Mouse (Mus musculus) Patski (cell line): ENCODE data around the gene 1700023F06Rik. TPM values are rescaled to one million over a fixed set of nuclear protein-coding genes. Genes with fewer than 3 reads are reported as not detected.

Source experiments
- ATAC-seq: fragments of 100-300 bp; one replicate; pipeline ENCODE4 v1.8.0; 2021
- CTCF ChIA-PET: fragments of 350-600 bp; sonication (Branson Sonifier 250); formaldehyde crosslinking; loops from one replicate; lab custom pipeline; 2022; ENCODE audit warnings: inconsistent platforms; lab: Charles Lee
- POLR2A ChIA-PET: fragments of 350-600 bp; sonication (Branson Sonifier 250); formaldehyde crosslinking; loops from one replicate; lab custom pipeline; 2022; ENCODE audit warnings: antibody characterized with exemption, inconsistent platforms; lab: Charles Lee
- DNase-seq: peaks from one replicate; pipeline ENCODE4 v3.0.0-alpha.2; 2011; ENCODE audit warnings: low read depth, low spot score
- H3K27me3 ChIP-seq: fragments of 371-371 bp; one replicate; pipeline ENCODE4 v1.5.1; 2021
- CTCF ChIP-seq: fragments of 100-300 bp; IDR thresholded peaks from one replicate; pipeline ENCODE4 v1.5.1; 2021
- in situ Hi-C: fragments of 300-500 bp; cut with MboI; formaldehyde crosslinking; loops from 3 replicates; pipeline ENCODE4 v1.11.1; 2018; ENCODE audit warnings: low pct_unique_long_range_greater_than_20kb, mixed read lengths
- polyA plus RNA-seq: library from polyadenylated mRNA; unstranded; gene quantifications from one replicate; pipeline ENCODE4 v1.2.3, GENCODE M21; 2021

1700023F06Rik gene
- polyA plus RNA-seq, 1 experiment from 2014 or later, result 0.17 TPM

GRCm38 (mm10) chr11:103244856-103245255, 36.5 kb upstream of the 1700023F06Rik start:
- ChIA-PET POLR2A (no interaction called here), CTCF (no interaction called here)
- H3K27me3 ChIP-seq, result no peaks in the 10 kb centered on the region
- no peak for DNase-seq
- no peak for ATAC-seq
- in situ Hi-C loops, result no loop called here
- TF ChIP-seq CTCF, result no peak

GRCm38 (mm10) chr11:103240740-103241139, 32.4 kb upstream of the 1700023F06Rik start:
- ChIA-PET POLR2A (interaction anchor here (0.6 kb wide), 1 partner anchor 16 kb away, joined by 3 read pairs; no protein-coding TSS in a partner anchor), CTCF (no interaction called here)
- in situ Hi-C loops, result no loop called here
- TF ChIP-seq CTCF, result no peak
- H3K27me3 ChIP-seq, result no peaks in the 10 kb centered on the region
- DNase-seq (no peak), ATAC-seq (no peak)

DNA sequence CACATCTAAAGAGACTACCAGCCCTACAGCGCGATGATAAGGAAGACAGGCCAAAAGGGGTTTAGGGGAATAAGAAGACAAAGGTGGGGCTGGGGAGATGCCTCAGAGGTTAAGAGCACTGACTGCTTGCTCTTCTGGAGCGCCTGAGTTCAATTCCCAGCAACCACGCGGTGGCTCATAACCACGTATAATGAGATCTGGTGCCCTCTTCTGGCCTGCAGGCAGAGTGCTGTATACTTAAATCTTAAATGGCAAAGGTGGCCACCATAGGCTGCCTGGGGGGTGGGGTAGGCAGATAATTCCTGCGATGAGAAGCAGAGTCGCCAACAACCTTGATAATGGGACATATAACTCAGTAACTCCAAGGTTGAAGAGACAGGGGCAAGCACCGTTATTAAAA, 29.4 kb upstream of the 1700023F06Rik start:
- in situ Hi-C loops, result no loop called here
- no peak for DNase-seq
- no peak for TF ChIP-seq CTCF
- CTCF ChIA-PET, result interaction anchor here (0.8 to 1.4 kb wide), 3 partner anchors 23 to 69 kb away, joined by 3 to 4 read pairs (median 3); no protein-coding TSS in a partner anchor
- POLR2A ChIA-PET, result interaction anchor here (1.3 kb wide), 1 partner anchor 11 kb away, joined by 3 read pairs; no protein-coding TSS in a partner anchor
- ATAC-seq, result no peak
- no peaks in the 10 kb centered on the region for H3K27me3 ChIP-seq

DNA sequence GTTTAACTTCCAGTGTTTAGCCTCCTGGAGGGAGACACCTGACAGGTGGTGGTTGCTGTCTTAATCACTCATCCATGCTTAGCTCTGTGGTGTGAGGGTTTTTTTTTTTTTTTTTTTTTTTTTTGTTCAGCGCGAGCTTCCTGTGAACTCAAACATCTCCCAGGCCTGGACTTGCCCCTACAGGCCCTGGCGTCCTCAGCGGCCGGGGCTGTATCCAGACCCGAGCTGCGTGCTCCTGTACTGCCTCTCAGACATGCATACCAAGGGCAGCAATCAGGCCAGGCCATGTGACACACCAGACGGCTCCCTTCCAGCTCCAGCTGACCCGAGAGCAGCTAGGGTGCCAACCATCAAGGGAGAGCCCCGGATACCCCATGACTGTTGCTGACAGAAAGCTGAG, 28.5 kb upstream of the 1700023F06Rik start:
- ATAC-seq, result no peak
- in situ Hi-C loops, result no loop called here
- TF ChIP-seq CTCF, result no peak
- CTCF ChIA-PET, result interaction anchor here (0.8 to 1.8 kb wide), 5 partner anchors 12 to 68 kb away, joined by 3 to 4 read pairs (median 3); no protein-coding TSS in a partner anchor
- no peak for DNase-seq
- POLR2A ChIA-PET, result interaction anchor here (0.6 to 2.1 kb wide), 3 partner anchors 12 to 104 kb away, joined by 3 to 7 read pairs (median 3); no protein-coding TSS in a partner anchor
- H3K27me3 ChIP-seq, result no peaks in the 10 kb centered on the region

DNA sequence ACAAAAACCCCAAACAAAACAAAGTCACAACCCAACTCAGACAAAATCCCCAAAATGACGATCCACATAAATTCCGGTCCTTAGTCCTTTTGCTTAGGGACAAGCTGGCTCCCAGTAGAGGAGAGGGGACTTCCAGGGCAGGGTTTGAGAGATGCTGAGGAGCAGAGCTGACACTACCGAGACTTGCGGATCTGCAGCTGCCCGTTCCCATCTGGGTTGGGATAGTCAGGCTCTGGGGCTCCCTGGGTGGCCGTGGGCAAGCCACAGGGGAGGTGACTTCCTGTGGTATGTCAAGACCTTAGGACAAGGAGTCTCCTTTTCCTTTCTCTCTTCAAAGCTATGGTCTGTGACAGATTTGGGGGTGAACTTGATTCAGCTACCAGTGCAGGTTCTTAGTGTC, 28.1 kb upstream of the 1700023F06Rik start:
- DNase-seq, result no peak
- H3K27me3 ChIP-seq, result no peaks in the 10 kb centered on the region
- in situ Hi-C loops, result no loop called here
- TF ChIP-seq CTCF, result no peak
- ChIA-PET CTCF (interaction anchor here (1.4 to 1.8 kb wide), 4 partner anchors 12 to 89 kb away, joined by 3 to 8 read pairs (median 4); no protein-coding TSS in a partner anchor), POLR2A (interaction anchor here (0.6 to 2.1 kb wide), 4 partner anchors 10 to 103 kb away, joined by 3 to 7 read pairs (median 4); no protein-coding TSS in a partner anchor)
- ATAC-seq, result no peak

DNA sequence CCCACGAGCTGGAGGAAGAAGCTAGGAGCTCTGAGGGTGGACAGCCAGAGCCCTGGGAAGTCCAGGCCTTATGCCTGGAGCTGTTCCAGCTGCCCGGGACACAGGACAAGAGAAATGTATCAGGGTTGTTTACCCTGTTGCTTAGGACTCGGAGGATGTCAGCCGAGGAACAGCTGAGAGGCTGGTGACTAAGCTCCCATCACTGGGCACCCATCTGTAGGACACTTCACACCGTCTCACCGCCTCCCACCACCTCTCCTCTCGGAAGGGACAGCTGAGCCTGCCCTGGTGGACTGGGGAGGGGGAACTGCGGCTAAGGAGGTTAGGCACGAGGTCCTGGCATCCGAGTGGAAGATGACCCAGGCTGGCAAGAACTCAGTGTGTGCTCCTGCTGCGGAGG, 27.3 kb upstream of the 1700023F06Rik start:
- no peaks in the 10 kb centered on the region for H3K27me3 ChIP-seq
- ATAC-seq, result peak; percentile 57
- no peak for DNase-seq
- TF ChIP-seq CTCF, result no peak
- in situ Hi-C loops, result no loop called here
- CTCF ChIA-PET, result interaction anchor here (0.9 to 1.8 kb wide), 5 partner anchors 13 to 90 kb away, joined by 3 to 8 read pairs (median 3); no protein-coding TSS in a partner anchor
- POLR2A ChIA-PET, result interaction anchor here (1.3 to 2.1 kb wide), 2 partner anchors 11 to 29 kb away, joined by 4 to 7 read pairs; no protein-coding TSS in a partner anchor

- CTCF ChIA-PET, result interaction anchor here (2.5 kb wide), 1 partner anchor 91 kb away, joined by 14 read pairs; no protein-coding TSS in a partner anchor
- in situ Hi-C loops, result loop anchor here (5.0 kb wide), 1 partner anchor 83 kb away; no protein-coding TSS in a partner anchor
- TF ChIP-seq CTCF, result no peak
- H3K27me3 ChIP-seq, result no peaks in the 10 kb centered on the region
- no peak for ATAC-seq
- POLR2A ChIA-PET, result no interaction called here
- no peak for DNase-seq
Observed at GRCm38 (mm10) chr11:103234447-103234846, 26.1 kb upstream of the 1700023F06Rik start.

GRCm38 (mm10) chr11:103232966-103233365, 24.6 kb upstream of the 1700023F06Rik start:
- ATAC-seq, result no peak
- DNase-seq, result no peak
- H3K27me3 ChIP-seq, result no peaks in the 10 kb centered on the region
- in situ Hi-C loops, result loop anchor here (5.0 kb wide), 1 partner anchor 84 kb away; no protein-coding TSS in a partner anchor
- ChIA-PET POLR2A (no interaction called here), CTCF (interaction anchor here (0.7 to 2.5 kb wide), 17 partner anchors 9 to 130 kb away, joined by 3 to 14 read pairs (median 4); no protein-coding TSS in a partner anchor)
- TF ChIP-seq CTCF, result peak; percentile 95

GRCm38 (mm10) chr11:103231367-103231766, 23.0 kb upstream of the 1700023F06Rik start:
- POLR2A ChIA-PET, result no interaction called here

DNA sequence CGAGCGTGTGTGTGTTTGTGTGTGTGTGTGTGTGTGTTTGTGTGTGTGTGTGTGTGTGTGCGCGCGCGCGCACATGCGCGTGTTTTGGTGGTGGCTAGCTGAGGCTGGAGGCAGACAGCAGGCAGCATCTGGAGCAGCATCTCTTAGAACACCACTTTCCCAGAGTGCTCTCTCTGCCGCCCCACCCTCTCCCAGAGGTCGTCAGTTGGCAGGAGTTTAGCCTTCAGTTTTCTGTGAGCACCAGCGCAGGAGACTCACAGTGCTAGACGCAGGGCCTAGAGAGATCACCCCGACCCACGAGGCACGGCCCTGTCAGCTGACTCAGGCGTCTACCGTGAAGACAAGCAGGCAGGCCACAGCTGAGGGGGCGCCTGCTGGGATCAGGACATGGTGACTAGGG, 22.3 kb upstream of the 1700023F06Rik start:
- ChIA-PET POLR2A (no interaction called here), CTCF (no interaction called here)
- H3K27me3 ChIP-seq, result no peaks in the 10 kb centered on the region
- in situ Hi-C loops, result loop anchor here (5.0 kb wide), 1 partner anchor 87 kb away; no protein-coding TSS in a partner anchor
- no peak for DNase-seq
- no peak for TF ChIP-seq CTCF
- ATAC-seq, result no peak

More at GRCm38 (mm10) chr11:103231367-103231766, 23.0 kb upstream of the 1700023F06Rik start:
- no peak for ATAC-seq
- no peaks in the 10 kb centered on the region for H3K27me3 ChIP-seq
- no peak for DNase-seq
- no peak for TF ChIP-seq CTCF
- CTCF ChIA-PET, result no interaction called here
- in situ Hi-C loops, result loop anchor here (5.0 kb wide), 1 partner anchor 86 kb away; no protein-coding TSS in a partner anchor

DNA sequence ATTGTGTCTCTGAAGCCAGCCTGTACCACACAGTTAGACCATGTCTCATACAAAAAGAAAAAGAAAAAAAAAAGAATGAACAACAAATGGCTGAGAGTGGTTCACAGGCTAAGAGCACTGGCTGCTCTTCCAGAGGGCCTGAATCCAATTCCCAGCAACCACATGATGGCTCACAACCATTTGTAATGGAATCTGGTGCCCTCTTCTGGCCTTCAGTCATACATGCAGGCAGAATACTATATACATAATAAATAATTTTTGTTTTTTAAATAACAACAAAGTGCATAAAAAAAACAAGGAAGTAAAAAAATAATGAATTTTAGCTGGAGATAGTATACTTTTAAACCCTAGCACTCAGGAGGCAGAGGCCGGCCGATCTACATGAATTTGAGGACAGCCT, 21.2 kb upstream of the 1700023F06Rik start:
- ChIA-PET CTCF (interaction anchor here (0.8 kb wide), 1 partner anchor 36 kb away, joined by 3 read pairs; no protein-coding TSS in a partner anchor), POLR2A (no interaction called here)
- TF ChIP-seq CTCF, result no peak
- DNase-seq (no peak), ATAC-seq (no peak)
- H3K27me3 ChIP-seq, result no peaks in the 10 kb centered on the region
- in situ Hi-C loops, result loop anchor here (5.0 kb wide), 1 partner anchor 88 kb away; no protein-coding TSS in a partner anchor
